Mouse (Mus musculus): ENCODE measurements around the gene 1700092M07Rik. TPM values are rescaled to one million over a fixed set of nuclear protein-coding genes. Genes with fewer than 3 reads are reported as not detected.
A peak's percentile ranks its signal among the peaks of the same experiment; 100 is the strongest.

The 1700092M07Rik gene
- polyA plus RNA-seq, 1 experiment from 2014 or later = 1.3 TPM

GRCm38 (mm10) chr19:8710057-8710456, 30.5 kb upstream of the 1700092M07Rik start:
- H3K4me3 ChIP-seq (replicated peaks) = peak overlapping the region; percentile 90
- no peaks in the 10 kb centered on the region for H3K9me3 ChIP-seq (replicated peaks)
- DNase-seq (no peak), ATAC-seq (ENCODE audit: low read depth) (no peak)
- H3K9ac ChIP-seq = peak overlapping the region; percentile 94
- 93% methylated on average over 2 of the region's 2 CpGs for WGBS (ENCODE audit: insufficient replicate concordance)
- H3K4me1 ChIP-seq (replicated peaks) = peaks cover 72% of the 10 kb centered on the region
- peaks cover 65% of the 10 kb centered on the region for H3K36me3 ChIP-seq
- H3K27me3 ChIP-seq = no peaks in the 10 kb centered on the region
- H3K27ac ChIP-seq = peak overlapping the region; percentile 10; the same call in 1 of the 2 replicates
- peak overlapping the region; percentile 89 for H3K4me2 ChIP-seq

DNA sequence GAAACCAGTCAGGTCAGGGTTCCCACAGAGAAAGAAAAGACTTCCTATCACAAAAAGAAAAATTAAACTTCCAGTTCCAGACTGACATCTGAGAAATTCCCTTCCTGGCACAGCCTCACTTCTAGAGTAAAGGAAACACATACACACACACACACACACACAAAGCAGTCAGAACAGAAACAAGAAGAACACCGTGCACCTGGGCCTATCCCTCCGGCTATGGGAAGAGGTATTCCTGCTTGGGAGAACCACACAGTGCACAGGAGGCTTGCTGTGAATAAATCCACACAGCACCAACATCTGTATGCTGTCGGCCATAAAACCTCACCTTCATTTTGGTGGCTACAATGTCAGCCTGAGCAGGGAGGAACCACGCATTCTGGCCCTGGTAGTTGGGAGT, 29.0 kb upstream of the 1700092M07Rik start:
- Histone ChIP-seq H3K9me3 (replicated peaks) (no peaks in the 10 kb centered on the region), H3K9ac (peak overlapping the region; percentile 94), H3K27me3 (no peaks in the 10 kb centered on the region), H3K4me2 (peak overlapping the region; percentile 89), H3K4me3 (replicated peaks) (peak overlapping the region; percentile 90), H3K27ac (peak overlapping the region; percentile 99), H3K4me1 (replicated peaks) (peaks cover 85% of the 10 kb centered on the region), H3K36me3 (peaks cover 61% of the 10 kb centered on the region)
- DNase-seq (no peak), ATAC-seq (ENCODE audit: low read depth) (no peak)
- WGBS (ENCODE audit: insufficient replicate concordance) = 72% methylated on average over 4 of the region's 4 CpGs

GRCm38 (mm10) chr19:8711949-8712869, 28.3 kb upstream of the 1700092M07Rik start:
- no peaks in the 10 kb centered on the region for H3K27me3 ChIP-seq
- ATAC-seq (ENCODE audit: low read depth) (no peak), DNase-seq (no peak)
- WGBS (ENCODE audit: insufficient replicate concordance) = 30% methylated on average over 10 of the region's 10 CpGs
- peak overlapping the region; percentile 94 for H3K9ac ChIP-seq
- H3K4me1 ChIP-seq (replicated peaks) = peaks cover 84% of the 10 kb centered on the region
- peak overlapping the region; percentile 89 for H3K4me2 ChIP-seq
- peak overlapping the region; percentile 90 for H3K4me3 ChIP-seq (replicated peaks)
- H3K36me3 ChIP-seq = peaks cover 54% of the 10 kb centered on the region
- no peaks in the 10 kb centered on the region for H3K9me3 ChIP-seq (replicated peaks)
- peak overlapping the region; percentile 99 for H3K27ac ChIP-seq

DNA sequence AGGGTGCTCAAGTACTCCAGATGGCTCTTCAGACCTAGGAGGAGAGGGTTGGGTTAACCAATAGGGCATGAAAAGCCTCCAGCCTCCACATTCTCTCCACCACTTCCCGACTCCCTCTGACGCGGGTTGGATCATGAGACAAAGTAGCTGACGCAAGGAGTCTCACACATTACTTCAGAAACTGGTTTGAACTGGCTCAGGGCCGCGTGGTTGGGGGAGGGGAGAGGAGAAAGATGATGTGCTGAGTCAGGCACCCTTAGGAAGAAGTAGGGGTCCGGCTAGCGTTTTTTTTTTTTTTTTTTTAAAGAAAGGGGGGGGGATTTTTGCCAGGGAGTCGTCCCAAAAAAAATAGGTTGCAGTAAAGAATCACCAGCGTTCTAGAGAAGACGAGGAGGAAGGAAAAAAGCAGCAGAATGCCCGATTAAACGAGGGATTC, 27.6 kb upstream of the 1700092M07Rik start:
- Histone ChIP-seq H3K27ac (peak overlapping the region; percentile 99), H3K9ac (peak overlapping the region; percentile 94), H3K27me3 (no peaks in the 10 kb centered on the region), H3K9me3 (replicated peaks) (no peaks in the 10 kb centered on the region), H3K4me2 (peak overlapping the region; percentile 89), H3K4me1 (replicated peaks) (peaks cover 84% of the 10 kb centered on the region), H3K36me3 (peaks cover 48% of the 10 kb centered on the region), H3K4me3 (replicated peaks) (peak overlapping the region; percentile 90)
- 1% methylated on average over 13 of the region's 13 CpGs for WGBS (ENCODE audit: insufficient replicate concordance)
- ATAC-seq (ENCODE audit: low read depth) = peak; percentile 29
- peak; percentile 75 for DNase-seq

- Histone ChIP-seq H3K27me3 (no peaks in the 10 kb centered on the region), H3K4me3 (replicated peaks) (peak overlapping the region; percentile 90), H3K36me3 (peaks cover 42% of the 10 kb centered on the region), H3K9ac (peak overlapping the region; percentile 94), H3K4me1 (replicated peaks) (peaks cover 83% of the 10 kb centered on the region), H3K4me2 (peak overlapping the region; percentile 89), H3K27ac (peak overlapping the region; percentile 99), H3K9me3 (replicated peaks) (no peaks in the 10 kb centered on the region)
- under 1% methylated on average over 51 of the region's 51 CpGs for WGBS (ENCODE audit: insufficient replicate concordance)
- DNase-seq = peak; percentile 93
- ATAC-seq (ENCODE audit: low read depth) = peak; percentile 82
Observed at GRCm38 (mm10) chr19:8713306-8713996, 27.1 kb upstream of the 1700092M07Rik start.

DNA sequence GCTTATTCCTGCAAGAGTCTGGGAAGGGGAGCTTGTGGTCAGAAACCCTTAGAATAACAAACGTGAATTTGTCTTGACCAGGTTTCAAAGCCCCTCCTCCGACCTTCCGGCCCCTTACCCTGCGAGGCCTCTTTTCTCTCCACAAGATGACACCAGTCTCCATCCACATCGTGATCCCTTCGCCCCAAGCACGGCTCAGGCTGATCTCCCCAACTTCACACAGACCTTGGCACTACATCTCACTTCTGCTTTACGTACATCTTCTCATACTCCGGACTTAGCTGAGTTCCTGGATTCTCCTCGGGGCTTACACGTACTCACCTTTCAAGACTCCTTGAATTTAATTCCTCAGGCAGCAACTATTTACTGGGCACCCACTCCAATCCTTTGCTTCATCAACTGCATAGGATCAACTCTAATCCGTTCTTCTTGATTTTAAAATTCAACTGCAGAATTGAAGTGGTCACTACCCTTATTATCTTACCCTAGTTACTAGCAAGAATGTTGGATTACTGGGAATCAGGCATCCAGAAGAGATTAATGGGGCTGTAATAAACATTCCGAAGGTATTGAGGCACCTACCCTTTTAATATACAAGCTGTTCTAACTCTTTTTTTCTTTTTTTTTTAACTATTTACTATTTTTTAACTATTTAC, 26.4 kb upstream of the 1700092M07Rik start:
- no peak for DNase-seq
- WGBS (ENCODE audit: insufficient replicate concordance) = 6% methylated on average over 13 of the region's 13 CpGs
- ATAC-seq (ENCODE audit: low read depth) = peak; percentile 21
- Histone ChIP-seq H3K9ac (peak overlapping the region; percentile 94), H3K4me2 (peak overlapping the region; percentile 89), H3K4me3 (replicated peaks) (peak overlapping the region; percentile 90), H3K4me1 (replicated peaks) (peaks cover 82% of the 10 kb centered on the region), H3K36me3 (peaks cover 35% of the 10 kb centered on the region), H3K27me3 (no peaks in the 10 kb centered on the region), H3K27ac (peak overlapping the region; percentile 99), H3K9me3 (replicated peaks) (no peaks in the 10 kb centered on the region)

DNA sequence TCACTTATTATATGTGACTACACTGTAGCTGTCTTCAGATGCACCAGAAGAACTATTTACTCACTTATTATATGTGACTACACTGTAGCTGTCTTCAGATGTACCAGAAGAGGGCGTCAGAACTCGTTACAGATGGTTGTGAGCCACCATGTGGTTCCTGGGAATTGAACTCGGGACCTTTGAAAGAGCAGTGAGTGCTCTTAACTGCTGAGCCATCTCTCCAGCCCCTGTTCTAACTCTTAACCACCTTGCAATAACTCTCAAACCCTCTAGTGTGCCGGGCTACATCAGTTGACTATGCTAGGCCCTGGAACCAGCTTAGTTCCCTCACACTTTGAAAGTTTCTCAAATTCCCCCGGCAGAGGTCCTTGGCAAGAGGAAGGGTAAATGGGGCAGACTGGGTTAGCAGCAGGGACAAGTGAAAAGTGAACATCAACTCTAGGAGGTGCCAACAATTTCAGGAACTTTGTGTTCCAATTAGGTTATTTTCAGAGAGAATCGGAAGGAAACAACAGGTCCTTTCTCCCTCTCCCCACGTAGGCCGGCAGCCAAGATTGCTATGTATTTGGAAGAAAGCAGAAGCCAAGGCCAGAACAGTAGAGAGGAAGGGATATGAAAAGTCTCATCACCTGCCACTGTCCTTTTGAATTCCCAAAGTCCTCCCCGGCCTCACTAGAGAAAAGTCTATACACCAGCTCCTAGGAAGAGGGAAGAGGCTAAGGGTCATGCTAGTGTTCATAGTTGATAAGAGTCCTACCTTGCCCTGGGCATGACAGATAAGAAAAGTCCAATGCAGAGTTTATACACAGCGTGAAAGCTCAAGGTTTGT, 25.7 kb upstream of the 1700092M07Rik start:
- peak overlapping the region; percentile 90 for H3K4me3 ChIP-seq (replicated peaks)
- H3K27ac ChIP-seq = peak overlapping the region; percentile 99
- peaks cover 75% of the 10 kb centered on the region for H3K4me1 ChIP-seq (replicated peaks)
- DNase-seq (peak; percentile 82), ATAC-seq (ENCODE audit: low read depth) (peak; percentile 80)
- H3K36me3 ChIP-seq = peaks cover 28% of the 10 kb centered on the region
- H3K9me3 ChIP-seq (replicated peaks) = no peaks in the 10 kb centered on the region
- peak overlapping the region; percentile 89 for H3K4me2 ChIP-seq
- 34% methylated on average over 10 of the region's 10 CpGs for WGBS (ENCODE audit: insufficient replicate concordance)
- H3K27me3 ChIP-seq = no peaks in the 10 kb centered on the region
- peak overlapping the region; percentile 94 for H3K9ac ChIP-seq

- Histone ChIP-seq H3K4me2 (peak overlapping the region; percentile 89), H3K27ac (peak overlapping the region; percentile 99), H3K27me3 (no peaks in the 10 kb centered on the region), H3K4me3 (replicated peaks) (peak overlapping the region; percentile 9), H3K9me3 (replicated peaks) (no peaks in the 10 kb centered on the region), H3K4me1 (replicated peaks) (peaks cover 73% of the 10 kb centered on the region), H3K9ac (peak overlapping the region; percentile 57), H3K36me3 (peaks cover 15% of the 10 kb centered on the region)
- ATAC-seq (ENCODE audit: low read depth) (peak; percentile 36), DNase-seq (peak; percentile 62)
- WGBS (ENCODE audit: insufficient replicate concordance) = 65% methylated on average over 10 of the region's 10 CpGs
Observed at GRCm38 (mm10) chr19:8715868-8716766, 24.4 kb upstream of the 1700092M07Rik start.

GRCm38 (mm10) chr19:8716767-8717475, 23.6 kb upstream of the 1700092M07Rik start:
- H3K27ac ChIP-seq = peak overlapping the region; percentile 99
- ATAC-seq (ENCODE audit: low read depth) (no peak), DNase-seq (no peak)
- H3K9ac ChIP-seq = peak overlapping the region; percentile 7; the same call in 1 of the 2 replicates
- no peak overlapping the region for H3K4me3 ChIP-seq (replicated peaks)
- no peaks in the 10 kb centered on the region for H3K27me3 ChIP-seq
- no peaks in the 10 kb centered on the region for H3K9me3 ChIP-seq (replicated peaks)
- H3K36me3 ChIP-seq = peaks cover 7% of the 10 kb centered on the region
- H3K4me2 ChIP-seq = no peak overlapping the region; the same call in 1 of the 2 replicates
- 72% methylated on average over 9 of the region's 10 CpGs for WGBS (ENCODE audit: insufficient replicate concordance)
- H3K4me1 ChIP-seq (replicated peaks) = peaks cover 73% of the 10 kb centered on the region

All from liver, embryonic 13.5 days (tissue).